Mouse (Mus musculus) hindbrain, embryonic 14.5 days (tissue): ENCODE measurements around the gene AC170998.1. TPM values are rescaled to one million over a fixed set of nuclear protein-coding genes. Genes with fewer than 3 reads are reported as not detected.
"Not testable (repeated sequence)": the region's sequence is repeated elsewhere in the genome, so short reads cannot be mapped to it uniquely, and the experiment has no call there.

Experiments
- ATAC-seq: fragments of 200-750 bp; cut with Nextera tagmentation; 2 replicates; pipeline ENCODE4 v1.8.0; 2017; ENCODE audit warnings: moderate number of reproducible peaks, mild to moderate bottlenecking, moderate TSS enrichment, moderate library complexity; ENCODE audit not compliant: low FRiP score
- DNase-seq: peaks from one replicate; pipeline ENCODE4 v3.0.0-alpha.2; 2015; ENCODE audit warnings: low spot score
- H3K27ac ChIP-seq: fragments of 300-500 bp; sonication (generic); 2 replicates; pipeline ENCODE4 v1.5.1; 2014; ENCODE audit warnings: mild to moderate bottlenecking, moderate library complexity
- H3K27me3 ChIP-seq: fragments of 300-500 bp; sonication (generic); 2 replicates; pipeline ENCODE4 v1.6.1; 2014; ENCODE audit warnings: mild to moderate bottlenecking, low read length, mixed read lengths; ENCODE audit not compliant: control insufficient read depth, insufficient read depth
- H3K36me3 ChIP-seq: fragments of 300-500 bp; sonication (generic); replicated peaks from 2 replicates; pipeline ENCODE4 v1.6.1; 2014; ENCODE audit not compliant: control insufficient read depth, insufficient read depth
- H3K4me1 ChIP-seq: fragments of 300-500 bp; sonication (generic); replicated peaks from 2 replicates; pipeline ENCODE4 v1.6.1; 2014; ENCODE audit warnings: antibody characterized with exemption, low read length, mixed read lengths; ENCODE audit not compliant: control insufficient read depth, insufficient read depth
- H3K4me2 ChIP-seq: fragments of 300-500 bp; sonication (generic); replicated peaks from 2 replicates; pipeline ENCODE4 v1.6.1; 2014; ENCODE audit warnings: mild to moderate bottlenecking, moderate library complexity
- H3K4me3 ChIP-seq: fragments of 300-500 bp; sonication (generic); replicated peaks from 2 replicates; pipeline ENCODE4 v1.5.1; 2014; ENCODE audit warnings: mild to moderate bottlenecking, low read length
- H3K9ac ChIP-seq: fragments of 300-500 bp; sonication (generic); 2 replicates; pipeline ENCODE4 v1.6.1; 2014
- H3K9me3 ChIP-seq: fragments of 300-500 bp; sonication (generic); 2 replicates; pipeline ENCODE4 v1.6.1; 2016; ENCODE audit warnings: low read length; ENCODE audit not compliant: control insufficient read depth
- WGBS: fragments of 180-500 bp; shearing (Covaris S2); extraction: QIAGEN DNeasy Blood & Tissue Kit; methylation state at CpG from one replicate; pipeline ENCODE4 v1.1.7; 2014; 5-methylcytosine and 5-hydroxymethylcytosine counted together
- polyA plus RNA-seq: library from polyadenylated mRNA; unstranded; fragments of >200 nt; fragmentation: Nextera tagmentation; extraction: Ambion mirVana; gene quantifications from 2 replicates; pipeline ENCODE4 v1.2.1, GENCODE M21; 2014

AC170998.1 gene
- polyA plus RNA-seq, 1 experiment from 2014 or later = 2.0 TPM

- H3K4me3 ChIP-seq = no peak overlapping the region
- no peaks in the 10 kb centered on the region for H3K27me3 ChIP-seq
- no peak overlapping the region for H3K27ac ChIP-seq
- H3K4me2 ChIP-seq = no peak overlapping the region
- 78% methylated on average over 6 of the region's 6 CpGs for WGBS
- DNase-seq = no peak
- no peak overlapping the region for H3K9ac ChIP-seq
- peaks cover 21% of the 10 kb centered on the region for H3K36me3 ChIP-seq
- H3K9me3 ChIP-seq = no peaks in the 10 kb centered on the region
- ATAC-seq = no peak
- H3K4me1 ChIP-seq = no peaks in the 10 kb centered on the region; the same call in 1 of the 2 replicates
Observed at GRCm38 (mm10) chr17:28711237-28711636, 14.6 kb upstream of the AC170998.1 start.

- no peak for ATAC-seq
- no peak overlapping the region for H3K4me2 ChIP-seq
- H3K9ac ChIP-seq = no peak overlapping the region
- WGBS = 88% methylated on average over 6 of the region's 6 CpGs
- H3K36me3 ChIP-seq = peaks cover 31% of the 10 kb centered on the region
- no peaks in the 10 kb centered on the region for H3K9me3 ChIP-seq
- DNase-seq = no peak
- no peak overlapping the region for H3K4me3 ChIP-seq
- H3K4me1 ChIP-seq = no peaks in the 10 kb centered on the region
- no peak overlapping the region for H3K27ac ChIP-seq
- no peaks in the 10 kb centered on the region for H3K27me3 ChIP-seq
Observed at GRCm38 (mm10) chr17:28712305-28712704, 13.6 kb upstream of the AC170998.1 start.

- Histone ChIP-seq H3K4me2 (no peak overlapping the region), H3K9ac (no peak overlapping the region), H3K4me1 (no peaks in the 10 kb centered on the region), H3K36me3 (peaks cover 35% of the 10 kb centered on the region), H3K27me3 (no peaks in the 10 kb centered on the region), H3K9me3 (no peaks in the 10 kb centered on the region), H3K27ac (no peak overlapping the region), H3K4me3 (no peak overlapping the region)
- DNase-seq = no peak
- over 99% methylated on average over 3 of the region's 3 CpGs for WGBS
- ATAC-seq = no peak
Observed at GRCm38 (mm10) chr17:28714006-28714405, 11.9 kb upstream of the AC170998.1 start.

GRCm38 (mm10) chr17:28715832-28716548 is 9.9 kb upstream of the AC170998.1 start:
- peaks cover 51% of the 10 kb centered on the region for H3K36me3 ChIP-seq
- H3K27ac ChIP-seq = no peak overlapping the region
- DNase-seq (no peak), ATAC-seq (no peak)
- no peaks in the 10 kb centered on the region for H3K9me3 ChIP-seq
- no peak overlapping the region for H3K4me3 ChIP-seq
- no peak overlapping the region for H3K4me2 ChIP-seq
- H3K4me1 ChIP-seq = no peaks in the 10 kb centered on the region
- no peaks in the 10 kb centered on the region for H3K27me3 ChIP-seq
- no peak overlapping the region for H3K9ac ChIP-seq
- 70% methylated on average over 7 of the region's 7 CpGs for WGBS

GRCm38 (mm10) chr17:28717535-28717934 is 8.3 kb upstream of the AC170998.1 start:
- Histone ChIP-seq H3K27ac (no peak overlapping the region), H3K9me3 (no peaks in the 10 kb centered on the region), H3K36me3 (peaks cover 59% of the 10 kb centered on the region), H3K4me3 (no peak overlapping the region), H3K27me3 (no peaks in the 10 kb centered on the region), H3K4me2 (no peak overlapping the region), H3K4me1 (no peaks in the 10 kb centered on the region), H3K9ac (no peak overlapping the region)
- ATAC-seq = no peak
- DNase-seq = no peak
- 67% methylated on average over 3 of the region's 3 CpGs for WGBS

GRCm38 (mm10) chr17:28727511-28727910 is 1.6 kb downstream of the AC170998.1 start:
- H3K9ac ChIP-seq, H3K27ac ChIP-seq, H3K27me3 ChIP-seq, DNase-seq, H3K4me2 ChIP-seq, ATAC-seq, H3K4me1 ChIP-seq, H3K9me3 ChIP-seq, H3K4me3 ChIP-seq: not testable (repeated sequence)
- WGBS = 91% methylated on average over 11 of the region's 11 CpGs
- H3K36me3 ChIP-seq = peaks cover 93% of the 10 kb centered on the region

- no peaks in the 10 kb centered on the region for H3K4me1 ChIP-seq
- DNase-seq (no peak), ATAC-seq (no peak)
- no peak overlapping the region for H3K4me2 ChIP-seq
- no peak overlapping the region for H3K27ac ChIP-seq
- no peak overlapping the region for H3K4me3 ChIP-seq
- H3K9me3 ChIP-seq = no peaks in the 10 kb centered on the region
- no peak overlapping the region for H3K9ac ChIP-seq
- H3K27me3 ChIP-seq = no peaks in the 10 kb centered on the region
- WGBS = 92% methylated on average over 6 of the region's 6 CpGs
- peaks cover 60% of the 10 kb centered on the region for H3K36me3 ChIP-seq
Observed at GRCm38 (mm10) chr17:28735317-28736105, 9.6 kb downstream of the AC170998.1 start.

- H3K36me3 ChIP-seq = peaks cover 61% of the 10 kb centered on the region
- H3K9me3 ChIP-seq = no peaks in the 10 kb centered on the region
- no peaks in the 10 kb centered on the region for H3K27me3 ChIP-seq
- WGBS = 67% methylated on average over 4 of the region's 4 CpGs
- no peak overlapping the region for H3K4me2 ChIP-seq
- no peaks in the 10 kb centered on the region for H3K4me1 ChIP-seq
- H3K9ac ChIP-seq = no peak overlapping the region
- H3K4me3 ChIP-seq = no peak overlapping the region
- H3K27ac ChIP-seq = no peak overlapping the region
- ATAC-seq = no peak
- DNase-seq = no peak
Observed at GRCm38 (mm10) chr17:28736486-28736885, 10.6 kb downstream of the AC170998.1 start.

- Histone ChIP-seq H3K4me3 (no peak overlapping the region), H3K36me3 (peaks cover 62% of the 10 kb centered on the region), H3K4me1 (no peaks in the 10 kb centered on the region), H3K27ac (no peak overlapping the region), H3K9ac (no peak overlapping the region), H3K27me3 (no peaks in the 10 kb centered on the region), H3K4me2 (no peak overlapping the region), H3K9me3 (no peaks in the 10 kb centered on the region)
- no peak for DNase-seq
- ATAC-seq = no peak
- WGBS = 95% methylated on average over 4 of the region's 4 CpGs
Observed at GRCm38 (mm10) chr17:28737973-28738372, 12.1 kb downstream of the AC170998.1 start.
